Mouse (Mus musculus) ES-E14 (cell line): ENCODE data around the gene Raver1.

ENCODE experiments used
- CHD2 ChIP-seq: IDR thresholded peaks from 2 replicates; pipeline ENCODE4 v1.6.1; 2014; ENCODE audit warnings: mild to moderate bottlenecking, low read depth, low read length, inconsistent platforms
- ZC3H11A ChIP-seq: IDR thresholded peaks from 2 replicates; pipeline ENCODE4 v1.6.1; 2012; ENCODE audit warnings: low read depth, mild to moderate bottlenecking, inconsistent platforms, low read length, borderline replicate concordance

DNA sequence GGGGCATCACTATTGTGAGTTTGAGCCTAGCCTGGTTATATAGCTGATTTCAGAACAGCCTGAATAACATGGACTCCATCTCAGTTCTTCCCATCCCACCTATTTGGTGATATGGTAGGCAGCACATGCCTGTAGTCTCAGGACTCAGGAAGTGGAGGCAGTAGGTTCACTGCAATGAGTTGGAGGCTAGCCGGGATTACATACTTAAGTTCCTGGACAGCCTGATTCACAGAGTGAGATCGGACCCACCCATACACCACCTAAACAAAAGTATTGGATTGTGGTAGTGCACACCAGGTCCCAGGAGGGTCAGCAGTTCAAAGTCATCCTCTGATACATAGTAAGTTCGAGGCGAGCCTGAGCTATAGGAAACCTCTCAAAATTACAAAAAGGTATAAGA, 19.2 kb downstream of the Raver1 start:
- TF ChIP-seq ZC3H11A (no peak), CHD2 (no peak)
